Comparison of ENCODE assay signal across 10 mouse cellular contexts in the genomic region with DNA sequence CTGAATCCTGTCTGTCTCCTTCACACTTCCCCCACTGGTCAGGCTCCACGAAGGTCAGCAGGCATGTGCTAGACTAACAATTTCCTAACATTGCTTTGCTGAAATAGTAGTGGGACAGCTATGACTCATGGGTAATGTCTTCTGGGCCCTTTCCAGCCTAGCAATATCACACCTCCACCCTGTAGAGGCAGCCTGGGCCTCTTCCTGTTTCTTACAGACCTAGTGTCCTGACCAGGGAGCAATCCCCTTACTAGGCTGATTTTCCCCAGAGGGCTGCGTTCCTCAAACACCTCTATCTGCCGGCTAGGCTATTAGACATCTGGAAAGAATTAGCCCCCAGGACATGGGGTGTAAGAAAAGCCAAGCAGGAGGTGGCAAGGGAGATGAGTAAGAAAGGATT. TPM values are rescaled to one million over a fixed set of nuclear protein-coding genes. Genes with fewer than 3 reads are reported as not detected.
DNase-seq lines count a peak whose midpoint lies in the region; ATAC-seq and TF ChIP-seq lines count a peak whose summit lies in the region.
"Had no signal": no experiment of that assay in that cellular context is flagged by ENCODE, and none has a peak within 500 bp of the region (broad histone marks: within the 10 kb centered on the region; RNA-seq: fewer than 3 reads in every experiment).

No protein-coding gene starts in this region.

- ATAC-seq in heart, embryonic 15.5 days (replicated peaks; ENCODE audit: insufficient number of reproducible peaks, insufficient read depth, low FRiP score, low read depth), result peak; percentile 51; the same call in 1 of the 2 replicates
- peak; percentile 84 for ATAC-seq in megakaryocyte progenitor cell, adult 5-6 weeks (replicated peaks; ENCODE audit: poor library complexity)

- no peak overlapping the region for H3K4me3 ChIP-seq in bone marrow macrophage, adult 2 months (ENCODE audit: insufficient read depth, low read length)
- no peak overlapping the region for H3K4me3 ChIP-seq in heart, embryonic 15.5 days
- H3K4me3 ChIP-seq in thymus, adult 2 months (ENCODE audit: control insufficient read depth, insufficient read depth, low read length), result no peak overlapping the region

- no peak overlapping the region for H3K9ac ChIP-seq in heart, embryonic 15.5 days

- no peaks in the 10 kb centered on the region for H3K9me3 ChIP-seq in heart, embryonic 15.5 days (replicated peaks)

- DNase-seq in heart, adult 11 months, result peak; percentile 95
- no peak for DNase-seq in heart, adult 8-10 months (ENCODE audit: low spot score)
- DNase-seq in thymus, adult 2 months, result no peak
- no peak for DNase-seq in ovary, adult 18-20 months (ENCODE audit: low spot score)
- no peak for DNase-seq in layer of hippocampus, postnatal 10 days (ENCODE audit: low spot score in 2 of 2)
- DNase-seq: cerebellum, adult 11 months had no signal

- TF ChIP-seq CTCF in bone marrow macrophage, adult 2 months (IDR thresholded peaks at IDR 0.05; ENCODE audit: low read depth, low read length), result no peak
- no peak for TF ChIP-seq CTCF in thymus, adult 2 months (IDR thresholded peaks at IDR 0.05; ENCODE audit: borderline replicate concordance, control insufficient read depth, extremely low read depth, insufficient read depth, low read length, poor library complexity)

- H3K4me1 ChIP-seq in bone marrow macrophage, adult 2 months (ENCODE audit: control insufficient read depth, insufficient read depth, low read length), result peaks cover 40% of the 10 kb centered on the region
- H3K4me1 ChIP-seq in heart, embryonic 15.5 days (replicated peaks), result peaks cover 34% of the 10 kb centered on the region
- H3K4me1 ChIP-seq in thymus, adult 2 months (replicated peaks; ENCODE audit: control insufficient read depth, insufficient read depth, low read length), result no peaks in the 10 kb centered on the region

- no peak overlapping the region for H3K4me2 ChIP-seq in heart, embryonic 15.5 days

- 26% methylated on average over 3 of the region's 3 CpGs for WGBS in heart, embryonic 15.5 days
- WGBS in thymus, adult 2 months, result 51% methylated on average over 3 of the region's 3 CpGs

- peak overlapping the region; percentile 61 for H3K27ac ChIP-seq in bone marrow macrophage, adult 2 months (ENCODE audit: insufficient read depth, low read depth, low read length)
- peak overlapping the region; percentile 47; the same call in 1 of the 2 replicates for H3K27ac ChIP-seq in heart, embryonic 15.5 days
- no peak overlapping the region for H3K27ac ChIP-seq in thymus, adult 2 months (ENCODE audit: control insufficient read depth, insufficient read depth, low read length)
- H3K27ac ChIP-seq: macrophage had no signal

- no peaks in the 10 kb centered on the region for H3K36me3 ChIP-seq in heart, embryonic 15.5 days
- no peaks in the 10 kb centered on the region for H3K36me3 ChIP-seq in thymus, adult 2 months (ENCODE audit: control insufficient read depth, insufficient read depth, low read length)

- H3K27me3 ChIP-seq in heart, embryonic 15.5 days, result no peaks in the 10 kb centered on the region
- H3K27me3 ChIP-seq in thymus, adult 2 months (ENCODE audit: control insufficient read depth, insufficient read depth, low read length), result no peaks in the 10 kb centered on the region

- TF ChIP-seq POLR2A in bone marrow macrophage, adult 2 months (IDR thresholded peaks at IDR 0.05; ENCODE audit: borderline replicate concordance, low read depth, low read length), result no peak
- no peak for TF ChIP-seq POLR2A in thymus, adult 2 months (IDR thresholded peaks at IDR 0.05; ENCODE audit: control insufficient read depth, extremely low read depth, insufficient read depth, low read length, poor library complexity)

RNA-seq across cellular contexts. Expression of gene Gucy2d, which starts 24.7 kb away (rescaled TPM):
- under 1 TPM in 3 of 4 experiments, not detected in 1; 0.12 to 0.20 (median 0.16) TPM for total RNA-seq in heart, adult 8-10 months (2022)
- polyA plus RNA-seq in bone marrow macrophage, adult 2 months (2012; ENCODE audit: insufficient read depth, insufficient read length, missing spikeins), result not detected in 2 replicates
- not detected in 2 replicates for polyA plus RNA-seq in heart, embryonic 15.5 days (2015; fragmentation: Nextera tagmentation; extraction: Ambion mirVana)
- total RNA-seq in megakaryocyte progenitor cell, adult 5-6 weeks (2015), result not detected in 2 replicates
- not detected in 2 replicates for total RNA-seq in megakaryocyte progenitor cell, adult 5-6 weeks (2017)
- 0.14 and 0.22 TPM in 2 replicates for polyA plus RNA-seq in thymus, adult 2 months (2012; rRNA removed)
- not detected for total RNA-seq in layer of hippocampus, postnatal 10 days (2021)
- polyA plus RNA-seq: macrophage had no signal

RNA-seq across cellular contexts. Expression of gene Tsku, which starts 54.4 kb away (rescaled TPM):
- total RNA-seq in heart, adult 8-10 months (2022), result 1 to 10 TPM; 1.9 to 2.8 (median 2.5) TPM
- polyA plus RNA-seq in bone marrow macrophage, adult 2 months (2012; ENCODE audit: insufficient read depth, insufficient read length, missing spikeins), result 39.7 and 41.3 TPM in 2 replicates
- 4.6 and 6.1 TPM in 2 replicates for polyA plus RNA-seq in heart, embryonic 15.5 days (2015; fragmentation: Nextera tagmentation; extraction: Ambion mirVana)
- total RNA-seq in megakaryocyte progenitor cell, adult 5-6 weeks (2015), result 0.12 TPM in 1 of 2 replicates, not detected in the other
- total RNA-seq in megakaryocyte progenitor cell, adult 5-6 weeks (2017), result not detected in 2 replicates
- 10.2 and 11.1 TPM in 2 replicates for polyA plus RNA-seq in thymus, adult 2 months (2012; rRNA removed)
- total RNA-seq in layer of hippocampus, postnatal 10 days (2021), result 1 to 10 TPM; 6.3 to 7.1 TPM
